Mouse (Mus musculus) liver, postnatal 0 days (tissue): ENCODE results near the gene Pafah1b2. TPM values are rescaled to one million over a fixed set of nuclear protein-coding genes. Genes with fewer than 3 reads are reported as not detected.

Experiments used
- ATAC-seq: fragments of 200-750 bp; cut with Nextera tagmentation; 2 replicates; pipeline ENCODE4 v1.8.0; 2017; ENCODE audit warnings: mild to moderate bottlenecking, moderate library complexity
- DNase-seq: peaks from one replicate; pipeline ENCODE4 v3.0.0-alpha.2; 2016
- H3K27ac ChIP-seq: fragments of 300-500 bp; sonication (generic); 2 replicates; pipeline ENCODE4 v1.5.1; 2014; ENCODE audit warnings: antibody characterized with exemption, moderate library complexity, mild to moderate bottlenecking, low read depth
- H3K27me3 ChIP-seq: fragments of 300-500 bp; sonication (generic); 2 replicates; pipeline ENCODE4 v1.6.1; 2014; ENCODE audit warnings: low read length, control low read depth, mixed read lengths; ENCODE audit not compliant: insufficient read depth
- H3K36me3 ChIP-seq: fragments of 300-500 bp; sonication (generic); replicated peaks from 2 replicates; pipeline ENCODE4 v1.6.1; 2014; ENCODE audit warnings: mild to moderate bottlenecking, control low read depth, low read length, moderate library complexity, mixed read lengths; ENCODE audit not compliant: insufficient read depth
- H3K4me1 ChIP-seq: fragments of 300-500 bp; sonication (generic); 2 replicates; pipeline ENCODE4 v1.6.1; 2014; ENCODE audit warnings: antibody characterized with exemption, mild to moderate bottlenecking, control low read depth; ENCODE audit not compliant: insufficient read depth
- H3K4me2 ChIP-seq: fragments of 300-500 bp; sonication (generic); 2 replicates; pipeline ENCODE4 v1.6.1; 2014; ENCODE audit warnings: low read depth, mild to moderate bottlenecking, low read length, moderate library complexity, mixed read lengths
- H3K4me3 ChIP-seq: fragments of 300-500 bp; sonication (generic); 2 replicates; pipeline ENCODE4 v1.5.1; 2014; ENCODE audit warnings: low read depth, low read length
- H3K9ac ChIP-seq: fragments of 300-500 bp; sonication (generic); replicated peaks from 2 replicates; pipeline ENCODE4 v1.6.1; 2014; ENCODE audit warnings: mild to moderate bottlenecking, moderate library complexity
- H3K9me3 ChIP-seq: fragments of 300-500 bp; sonication (generic); 2 replicates; pipeline ENCODE4 v1.6.1; 2016; ENCODE audit warnings: mild to moderate bottlenecking, control low read depth, low read length, mixed read lengths
- CTCF ChIP-seq: sonication (generic); IDR thresholded peaks from 2 replicates; pipeline ENCODE4 v1.5.1; 2016; ENCODE audit warnings: antibody characterized with exemption, low read depth
- EP300 ChIP-seq: IDR thresholded peaks from 2 replicates; pipeline ENCODE4 v1.6.1; 2016; ENCODE audit warnings: antibody characterized with exemption, low read depth, mild to moderate bottlenecking
- WGBS: fragments of 180-500 bp; shearing (Covaris S2); extraction: QIAGEN DNeasy Blood & Tissue Kit; methylation state at CpG from one replicate; pipeline ENCODE4 v1.1.7; 2014; ENCODE audit not compliant: insufficient replicate concordance; 5-methylcytosine and 5-hydroxymethylcytosine counted together
- polyA plus RNA-seq: library from polyadenylated mRNA; unstranded; fragments of >200 nt; fragmentation: Nextera tagmentation; extraction: Ambion mirVana; gene quantifications from 2 replicates; pipeline ENCODE4 v1.2.1, GENCODE M21; 2015

Pafah1b2 gene
- polyA plus RNA-seq, 1 experiment from 2014 or later = 42.6 TPM

DNA sequence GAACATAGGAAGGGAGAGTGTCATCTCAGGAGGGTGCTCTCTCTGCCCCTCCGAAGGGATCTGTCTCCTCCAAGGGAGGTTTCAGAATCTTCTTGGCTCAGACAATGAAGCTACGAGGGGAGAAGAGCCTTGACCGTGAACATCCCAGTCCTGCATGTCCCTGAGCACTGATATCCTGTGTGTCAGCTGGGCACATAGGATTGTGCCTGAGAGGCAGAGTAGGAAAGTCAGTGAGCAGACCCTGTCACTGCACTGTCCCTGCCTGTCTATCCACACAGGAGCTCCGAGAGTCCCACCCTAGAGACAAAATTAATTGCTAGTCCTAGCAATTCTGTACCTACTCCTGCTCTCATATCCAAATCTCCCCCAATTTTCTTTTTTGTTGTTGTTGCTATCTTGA is 60.4 kb downstream of the Pafah1b2 start:
- H3K27ac ChIP-seq = no peak overlapping the region
- no peak overlapping the region for H3K4me3 ChIP-seq
- H3K27me3 ChIP-seq = no peaks in the 10 kb centered on the region
- H3K36me3 ChIP-seq = peaks cover 44% of the 10 kb centered on the region
- no peaks in the 10 kb centered on the region for H3K9me3 ChIP-seq
- DNase-seq (no peak), ATAC-seq (no peak)
- TF ChIP-seq EP300 (no peak), CTCF (no peak)
- WGBS = 97% methylated on average over 4 of the region's 4 CpGs
- H3K9ac ChIP-seq = no peak overlapping the region
- no peak overlapping the region for H3K4me2 ChIP-seq
- H3K4me1 ChIP-seq = peaks cover 19% of the 10 kb centered on the region

GRCm38 (mm10) chr9:45946872-45947183 is 65.7 kb downstream of the Pafah1b2 start:
- Histone ChIP-seq H3K4me3 (no peak overlapping the region), H3K4me1 (peaks cover 13% of the 10 kb centered on the region), H3K9ac (no peak overlapping the region), H3K4me2 (no peak overlapping the region), H3K27me3 (no peaks in the 10 kb centered on the region), H3K27ac (no peak overlapping the region), H3K36me3 (peaks cover 90% of the 10 kb centered on the region), H3K9me3 (no peaks in the 10 kb centered on the region)
- no peak for TF ChIP-seq EP300
- no peak for TF ChIP-seq CTCF
- DNase-seq (no peak), ATAC-seq (no peak)
- WGBS = 77% methylated on average over 10 of the region's 10 CpGs

GRCm38 (mm10) chr9:45946182-45946871 is 66.2 kb downstream of the Pafah1b2 start:
- no peak for ATAC-seq
- TF ChIP-seq CTCF (no peak), EP300 (no peak)
- H3K9ac ChIP-seq = no peak overlapping the region
- no peak overlapping the region for H3K4me2 ChIP-seq
- H3K27me3 ChIP-seq = no peaks in the 10 kb centered on the region
- no peak overlapping the region for H3K4me3 ChIP-seq
- no peak overlapping the region for H3K27ac ChIP-seq
- H3K9me3 ChIP-seq = no peaks in the 10 kb centered on the region
- DNase-seq = no peak
- H3K36me3 ChIP-seq = peaks cover 90% of the 10 kb centered on the region
- peaks cover 16% of the 10 kb centered on the region for H3K4me1 ChIP-seq
- 89% methylated on average over 16 of the region's 16 CpGs for WGBS

DNA sequence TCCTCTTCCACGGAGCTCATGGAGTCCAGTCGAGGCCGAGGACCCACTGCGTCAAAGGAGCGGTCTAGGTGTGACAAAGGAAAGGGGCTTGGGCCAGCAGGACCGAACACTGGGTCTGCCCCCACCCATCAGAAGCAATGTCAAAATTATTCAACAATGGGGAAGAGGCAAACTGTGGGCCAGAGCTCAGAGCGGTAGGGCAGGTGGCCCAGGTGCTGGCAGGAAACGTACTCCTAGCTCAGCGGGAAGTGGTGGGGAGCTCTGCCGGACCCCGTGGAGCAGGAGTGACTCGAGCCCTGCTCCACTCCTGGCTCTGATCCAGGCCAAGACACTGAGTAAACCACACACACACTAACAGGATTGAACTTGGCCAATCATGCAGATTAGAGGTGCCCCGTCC is 66.8 kb downstream of the Pafah1b2 start:
- H3K4me3 ChIP-seq = no peak overlapping the region
- WGBS = 82% methylated on average over 13 of the region's 13 CpGs
- peaks cover 16% of the 10 kb centered on the region for H3K4me1 ChIP-seq
- no peak for ATAC-seq
- no peak overlapping the region for H3K4me2 ChIP-seq
- H3K9ac ChIP-seq = no peak overlapping the region
- H3K36me3 ChIP-seq = peaks cover 91% of the 10 kb centered on the region
- no peak overlapping the region for H3K27ac ChIP-seq
- H3K9me3 ChIP-seq = no peaks in the 10 kb centered on the region
- H3K27me3 ChIP-seq = no peaks in the 10 kb centered on the region
- no peak for DNase-seq
- TF ChIP-seq CTCF (no peak), EP300 (no peak)

DNA sequence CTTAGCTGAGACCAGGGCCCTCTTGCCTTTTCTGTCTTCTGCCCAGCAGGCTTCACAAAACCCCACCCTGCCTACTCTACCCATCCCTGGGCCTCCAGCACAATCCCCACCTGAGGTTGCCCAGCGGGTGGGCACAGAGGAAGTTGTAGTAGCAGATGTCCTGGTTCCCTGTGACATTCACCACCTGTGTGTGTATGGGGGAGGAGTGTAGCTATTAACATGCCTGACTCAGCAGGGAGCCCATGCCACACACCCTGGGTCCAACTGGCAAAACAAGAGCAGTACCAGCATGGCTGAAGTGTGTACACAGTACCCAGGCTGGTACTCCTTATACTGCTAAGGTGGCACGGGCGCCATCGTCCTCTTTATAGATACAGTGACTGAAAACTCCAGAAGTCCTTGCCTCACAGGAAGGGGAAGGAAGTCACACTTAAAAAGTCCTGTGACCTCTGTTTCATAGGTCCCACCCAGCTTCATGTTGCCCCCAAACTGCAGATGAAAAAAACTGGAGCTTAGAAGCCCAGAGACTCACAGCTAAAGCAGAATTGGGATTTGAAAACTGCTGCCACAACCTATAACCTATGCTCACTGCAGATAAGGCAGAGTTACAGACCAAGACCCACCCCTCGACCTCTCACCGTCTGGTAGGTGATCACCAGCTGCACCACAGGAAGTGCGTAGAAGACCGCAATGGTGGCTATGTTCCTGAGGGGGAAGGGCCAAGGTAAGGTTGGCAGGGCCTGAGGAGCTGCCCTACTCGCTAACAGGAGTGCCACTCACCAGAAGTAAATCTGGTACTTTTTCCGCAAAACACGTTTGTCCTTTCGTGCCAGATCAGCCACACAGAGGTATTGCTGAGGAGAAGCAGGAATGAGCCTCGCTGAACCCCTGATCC is 67.7 kb downstream of the Pafah1b2 start:
- no peak for TF ChIP-seq EP300
- TF ChIP-seq CTCF = no peak
- Histone ChIP-seq H3K4me1 (peaks cover 16% of the 10 kb centered on the region), H3K9me3 (no peaks in the 10 kb centered on the region), H3K4me3 (no peak overlapping the region), H3K36me3 (peaks cover 81% of the 10 kb centered on the region), H3K27ac (peak overlapping the region; percentile 48; the same call in 1 of the 2 replicates), H3K27me3 (no peaks in the 10 kb centered on the region), H3K4me2 (no peak overlapping the region), H3K9ac (no peak overlapping the region)
- no peak for ATAC-seq
- DNase-seq = peak; percentile 45
- 46% methylated on average over 13 of the region's 13 CpGs for WGBS

DNA sequence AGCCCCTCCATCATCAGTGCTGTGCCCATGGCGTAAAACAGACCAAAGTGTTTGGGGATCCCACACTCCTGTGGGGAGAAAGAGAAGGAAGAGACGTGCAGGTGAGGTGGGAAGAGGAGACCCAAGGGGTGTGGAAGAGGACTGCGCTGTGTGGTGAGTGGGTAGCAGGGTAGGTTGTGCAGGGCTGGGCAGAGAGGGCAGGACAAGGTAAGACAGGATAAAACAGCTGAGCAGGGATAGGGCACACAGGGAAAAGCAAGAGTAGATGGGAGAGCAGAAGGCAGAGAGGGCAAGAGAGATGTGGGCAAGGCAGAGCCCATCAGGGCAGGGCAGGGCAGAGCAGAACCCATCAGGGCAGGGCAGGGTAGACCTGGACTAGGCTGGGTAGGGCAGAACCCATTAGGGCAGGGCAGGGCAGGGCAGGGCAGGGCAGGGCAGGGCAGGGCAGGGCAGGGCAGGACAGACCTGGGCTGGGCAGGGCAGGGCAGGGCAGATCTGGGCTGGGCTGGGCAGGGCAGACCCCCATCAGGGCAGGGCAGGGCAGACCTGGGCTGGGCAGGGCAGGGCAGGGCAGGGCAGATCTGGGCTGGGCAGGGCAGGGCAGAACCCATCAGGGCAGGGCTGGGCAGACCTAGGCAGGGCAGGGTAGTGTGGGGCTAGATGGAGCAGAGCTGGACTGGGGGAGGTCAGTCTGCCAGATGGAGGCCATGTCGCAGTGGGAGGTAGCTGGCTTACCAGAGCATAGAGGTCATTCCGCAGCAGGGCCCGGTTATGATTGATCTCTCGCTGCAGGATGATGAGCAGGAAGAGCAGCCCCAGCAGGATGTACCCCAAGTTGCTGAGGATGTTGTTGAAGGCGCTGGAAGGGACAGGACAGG is 68.6 kb downstream of the Pafah1b2 start:
- WGBS = 91% methylated on average over 8 of the region's 8 CpGs
- Histone ChIP-seq H3K36me3 (peaks cover 75% of the 10 kb centered on the region), H3K4me1 (peaks cover 16% of the 10 kb centered on the region), H3K27me3 (no peaks in the 10 kb centered on the region), H3K4me3 (no peak overlapping the region), H3K9ac (no peak overlapping the region), H3K27ac (peak overlapping the region; percentile 48; the same call in 1 of the 2 replicates), H3K9me3 (no peaks in the 10 kb centered on the region), H3K4me2 (no peak overlapping the region)
- peak; percentile 82 for ATAC-seq
- peak; percentile 44 for DNase-seq
- TF ChIP-seq CTCF = no peak
